Mouse (Mus musculus) hindbrain, embryonic 10.5 days (tissue): Measurements from ENCODE around the gene Ccdc169. TPM values are rescaled to one million over a fixed set of nuclear protein-coding genes. Genes with fewer than 3 reads are reported as not detected.
A peak's percentile ranks its signal among the peaks of the same experiment; 100 is the strongest.

Experiments used
- DNase-seq: peaks from one replicate; pipeline ENCODE4 v3.0.0-alpha.2; 2017; ENCODE audit warnings: low spot score
- H3K27ac ChIP-seq: fragments of 300-500 bp; sonication (generic); 2 replicates; pipeline ENCODE4 v1.5.1; 2016; ENCODE audit warnings: mild to moderate bottlenecking, moderate library complexity
- H3K27me3 ChIP-seq: fragments of 300-500 bp; sonication (generic); 2 replicates; pipeline ENCODE4 v1.6.1; 2016; ENCODE audit warnings: mild to moderate bottlenecking; ENCODE audit not compliant: poor library complexity, insufficient read depth, severe bottlenecking
- H3K36me3 ChIP-seq: fragments of 300-500 bp; sonication (generic); 2 replicates; pipeline ENCODE4 v1.6.1; 2016; ENCODE audit warnings: mild to moderate bottlenecking, moderate library complexity
- H3K4me1 ChIP-seq: fragments of 300-500 bp; sonication (generic); replicated peaks from 2 replicates; pipeline ENCODE4 v1.6.1; 2016; ENCODE audit warnings: mild to moderate bottlenecking
- H3K4me3 ChIP-seq: fragments of 300-500 bp; sonication (generic); 2 replicates; pipeline ENCODE4 v1.5.1; 2016; ENCODE audit warnings: mild to moderate bottlenecking, moderate library complexity
- H3K9me3 ChIP-seq: fragments of 300-500 bp; sonication (generic); 2 replicates; pipeline ENCODE4 v1.6.1; 2016; ENCODE audit warnings: mild to moderate bottlenecking, moderate library complexity
- WGBS: fragments of 180-500 bp; shearing (Covaris S2); methylation state at CpG from one replicate; pipeline ENCODE4 v1.1.7; 2016; 5-methylcytosine and 5-hydroxymethylcytosine counted together
- polyA plus RNA-seq: library from polyadenylated mRNA; unstranded; fragments of >200 nt; fragmentation: Nextera tagmentation; extraction: Ambion mirVana; gene quantifications from 2 replicates; pipeline ENCODE4 v1.2.1, GENCODE M21; 2016

The Ccdc169 gene
- polyA plus RNA-seq, 1 experiment from 2014 or later, result 0.10 TPM

DNA sequence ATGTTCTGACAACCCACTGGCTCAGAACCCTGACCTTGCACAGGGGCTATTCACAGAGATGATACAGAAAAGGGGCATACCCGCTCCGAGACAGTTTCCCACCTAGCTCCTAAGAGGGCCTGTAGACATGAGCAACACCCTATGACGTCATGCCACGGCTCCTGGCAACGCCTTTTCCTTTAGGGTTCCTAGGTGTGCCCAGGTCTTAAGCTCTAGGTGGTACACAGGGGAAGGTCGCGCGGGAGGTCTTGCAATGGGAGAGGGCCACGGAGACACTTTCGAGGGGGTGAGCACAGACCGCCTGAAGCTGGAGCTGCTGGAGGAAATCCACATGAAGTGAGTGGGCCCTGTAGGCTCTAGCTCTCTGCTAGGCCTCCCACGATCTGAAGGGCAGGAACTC lies 2.7 kb downstream of the Ccdc169 start:
- H3K4me1 ChIP-seq, result no peaks in the 10 kb centered on the region
- no peak overlapping the region for H3K4me3 ChIP-seq
- H3K9me3 ChIP-seq, result no peaks in the 10 kb centered on the region
- DNase-seq, result no peak
- no peak overlapping the region for H3K27ac ChIP-seq
- 94% methylated on average over 12 of the region's 12 CpGs for WGBS
- H3K36me3 ChIP-seq, result peaks cover 42% of the 10 kb centered on the region
- no peaks in the 10 kb centered on the region for H3K27me3 ChIP-seq

DNA sequence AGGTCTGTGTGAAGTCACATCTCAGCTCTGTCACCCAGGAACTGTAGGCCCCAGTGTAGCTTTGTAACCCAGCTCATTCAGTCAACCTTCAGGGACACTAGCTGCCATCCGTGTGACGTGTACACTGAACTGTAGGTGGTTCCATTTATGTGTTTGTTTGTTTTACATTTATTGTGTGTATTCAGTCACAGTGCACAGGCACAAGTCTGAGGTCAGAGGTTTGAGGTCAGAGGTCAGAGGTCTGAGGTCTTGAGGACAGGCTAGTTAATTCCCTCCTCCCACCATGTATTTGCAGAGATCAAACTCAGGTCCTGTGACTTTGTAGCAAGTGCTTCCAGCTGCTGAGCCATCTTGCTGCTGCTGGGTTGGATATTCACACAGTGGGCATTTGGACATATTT lies 4.3 kb downstream of the Ccdc169 start:
- WGBS, result 33% methylated on average over 2 of the region's 2 CpGs
- no peaks in the 10 kb centered on the region for H3K4me1 ChIP-seq
- no peak overlapping the region for H3K27ac ChIP-seq
- H3K36me3 ChIP-seq, result peaks cover 27% of the 10 kb centered on the region
- no peaks in the 10 kb centered on the region for H3K9me3 ChIP-seq
- no peak overlapping the region for H3K4me3 ChIP-seq
- DNase-seq, result no peak
- no peaks in the 10 kb centered on the region for H3K27me3 ChIP-seq

DNA sequence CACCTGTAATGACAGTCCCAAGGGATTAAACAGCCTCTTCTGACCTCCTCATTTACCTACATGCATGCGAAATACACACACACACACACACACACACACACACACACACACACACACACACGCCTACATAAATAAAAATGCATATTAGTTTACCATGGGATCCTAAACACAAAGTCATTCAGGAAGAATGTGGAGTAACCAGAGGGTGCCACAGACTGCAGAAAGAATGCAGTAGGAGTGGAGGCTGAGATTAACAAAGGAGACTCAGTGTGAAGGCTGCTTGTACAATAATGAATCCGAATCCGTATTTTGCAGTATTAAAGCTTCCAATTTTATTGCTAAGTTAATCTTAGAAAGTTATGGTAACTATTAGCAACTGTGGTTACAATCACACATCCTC lies 7.8 kb downstream of the Ccdc169 start:
- H3K27ac ChIP-seq, result no peak overlapping the region
- H3K27me3 ChIP-seq, result no peaks in the 10 kb centered on the region
- no peaks in the 10 kb centered on the region for H3K36me3 ChIP-seq
- H3K4me3 ChIP-seq, result no peak overlapping the region
- DNase-seq, result no peak
- WGBS, result 84% methylated on average over 4 of the region's 4 CpGs
- H3K9me3 ChIP-seq, result no peaks in the 10 kb centered on the region
- peaks cover 8% of the 10 kb centered on the region for H3K4me1 ChIP-seq

DNA sequence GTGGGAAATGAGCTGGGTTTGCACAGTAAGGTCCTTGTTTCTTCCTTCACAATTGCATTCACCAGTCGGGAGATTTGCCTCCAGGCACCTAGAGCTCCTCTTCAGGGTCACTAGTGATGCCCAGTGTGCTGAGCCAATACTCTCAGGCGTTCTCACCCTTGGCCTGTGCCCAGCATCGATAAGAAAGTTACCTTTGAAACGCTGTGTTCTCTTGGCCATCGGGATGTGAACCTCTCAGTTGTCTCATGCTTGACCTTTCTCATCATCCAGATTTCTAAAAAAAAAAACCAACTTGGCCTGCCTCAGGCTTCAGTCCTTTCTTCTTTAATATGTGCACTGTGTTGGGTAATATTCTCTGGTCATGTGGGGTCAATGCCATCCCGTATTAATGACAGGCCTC lies 9.3 kb downstream of the Ccdc169 start:
- no peak for DNase-seq
- Histone ChIP-seq H3K27ac (no peak overlapping the region), H3K4me1 (peaks cover 8% of the 10 kb centered on the region), H3K27me3 (no peaks in the 10 kb centered on the region), H3K9me3 (no peaks in the 10 kb centered on the region), H3K36me3 (no peaks in the 10 kb centered on the region), H3K4me3 (no peak overlapping the region)
- 81% methylated on average over 6 of the region's 6 CpGs for WGBS

GRCm38 (mm10) chr3:55147156-55147555 lies 10.0 kb downstream of the Ccdc169 start:
- Histone ChIP-seq H3K27ac (no peak overlapping the region), H3K4me1 (peaks cover 8% of the 10 kb centered on the region), H3K9me3 (no peaks in the 10 kb centered on the region), H3K4me3 (no peak overlapping the region), H3K27me3 (no peaks in the 10 kb centered on the region), H3K36me3 (no peaks in the 10 kb centered on the region)
- no peak for DNase-seq
- 84% methylated on average over 2 of the region's 2 CpGs for whole genome bisulfite sequencing

- Histone ChIP-seq H3K27ac (no peak overlapping the region), H3K4me1 (peaks cover 8% of the 10 kb centered on the region), H3K36me3 (no peaks in the 10 kb centered on the region), H3K4me3 (no peak overlapping the region), H3K27me3 (no peaks in the 10 kb centered on the region), H3K9me3 (no peaks in the 10 kb centered on the region)
- 23% methylated on average over 3 of the region's 3 CpGs for WGBS
- DNase-seq, result peak; percentile 19
These were observed 11.0 kb downstream of the Ccdc169 start for GRCm38 (mm10) chr3:55148091-55148490.

DNA sequence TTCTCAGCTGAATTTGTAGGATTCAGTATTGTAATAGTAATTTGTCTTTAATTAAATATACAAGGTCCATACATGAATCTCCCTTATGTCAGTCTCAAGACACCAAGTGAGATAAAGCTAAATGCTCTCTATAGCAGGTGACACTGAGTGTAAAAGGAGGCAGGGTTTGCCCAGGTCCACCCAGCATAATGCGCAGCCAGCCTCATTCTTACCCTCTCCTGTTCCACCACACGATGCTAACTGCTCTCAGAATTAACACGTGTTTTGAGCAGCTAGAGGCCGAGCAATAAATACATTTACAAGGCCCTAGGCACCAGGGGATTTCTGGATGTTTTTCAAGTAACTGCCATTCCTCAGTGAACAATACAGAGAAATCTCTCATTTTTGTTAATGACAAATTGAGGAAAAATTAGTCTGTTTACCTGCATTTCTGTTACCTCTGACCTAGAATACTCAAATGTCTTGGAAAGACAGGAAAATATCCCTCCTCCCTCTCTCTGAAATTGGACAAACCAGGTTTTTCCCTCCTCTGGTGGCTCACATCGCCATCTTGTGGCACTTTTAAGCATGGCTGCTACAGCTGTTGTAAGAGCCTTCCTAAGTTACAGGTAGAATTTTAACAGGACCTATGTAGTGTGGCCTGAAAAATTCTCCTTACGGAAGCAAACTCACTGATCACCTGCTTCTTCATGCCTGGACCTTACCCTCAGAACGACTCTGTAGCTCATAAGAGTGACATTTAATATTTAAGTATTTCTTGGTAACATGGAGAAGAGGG lies 14.7 kb downstream of the Ccdc169 start:
- no peaks in the 10 kb centered on the region for H3K9me3 ChIP-seq
- H3K36me3 ChIP-seq, result no peaks in the 10 kb centered on the region
- no peak overlapping the region for H3K4me3 ChIP-seq
- no peak overlapping the region for H3K27ac ChIP-seq
- peak; percentile 53 for DNase-seq
- peaks cover 8% of the 10 kb centered on the region for H3K4me1 ChIP-seq
- 50% methylated on average over 7 of the region's 7 CpGs for WGBS
- no peaks in the 10 kb centered on the region for H3K27me3 ChIP-seq

DNA sequence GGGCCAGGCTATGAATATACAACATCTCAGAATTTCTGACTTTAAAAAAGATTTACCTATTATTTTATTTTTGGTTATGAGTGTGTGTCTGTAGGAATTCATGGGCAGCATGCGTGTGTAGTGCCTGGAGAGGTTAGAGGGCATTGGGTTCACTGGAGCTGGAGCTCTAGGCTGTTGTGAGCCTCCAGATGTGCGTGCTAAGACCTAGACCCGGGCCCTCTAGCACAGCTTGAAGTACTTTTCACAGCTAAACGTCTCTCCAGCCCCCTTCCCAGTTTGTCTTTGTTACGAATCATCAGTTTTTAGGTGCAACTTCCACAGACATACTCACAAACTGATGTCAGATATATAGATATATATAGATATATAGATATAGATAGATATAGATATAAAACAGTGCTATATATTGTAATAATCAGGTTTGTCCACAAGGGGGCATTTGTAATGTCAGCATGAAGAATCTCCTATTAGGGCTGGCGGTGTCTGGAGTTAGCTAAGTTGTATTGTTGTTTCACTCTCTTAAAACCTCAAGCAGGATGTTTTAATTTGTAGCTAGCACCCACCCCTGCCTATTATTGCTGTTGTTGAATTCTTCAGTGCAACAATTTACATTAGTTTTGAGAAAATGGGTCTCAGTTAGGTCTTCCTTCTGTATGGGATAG lies 15.7 kb downstream of the Ccdc169 start:
- H3K27me3 ChIP-seq, result no peaks in the 10 kb centered on the region
- H3K27ac ChIP-seq, result no peak overlapping the region
- no peaks in the 10 kb centered on the region for H3K36me3 ChIP-seq
- H3K4me1 ChIP-seq, result peaks cover 13% of the 10 kb centered on the region
- H3K4me3 ChIP-seq, result no peak overlapping the region
- 66% methylated on average over 6 of the region's 6 CpGs for WGBS
- no peak for DNase-seq
- H3K9me3 ChIP-seq, result no peaks in the 10 kb centered on the region

DNA sequence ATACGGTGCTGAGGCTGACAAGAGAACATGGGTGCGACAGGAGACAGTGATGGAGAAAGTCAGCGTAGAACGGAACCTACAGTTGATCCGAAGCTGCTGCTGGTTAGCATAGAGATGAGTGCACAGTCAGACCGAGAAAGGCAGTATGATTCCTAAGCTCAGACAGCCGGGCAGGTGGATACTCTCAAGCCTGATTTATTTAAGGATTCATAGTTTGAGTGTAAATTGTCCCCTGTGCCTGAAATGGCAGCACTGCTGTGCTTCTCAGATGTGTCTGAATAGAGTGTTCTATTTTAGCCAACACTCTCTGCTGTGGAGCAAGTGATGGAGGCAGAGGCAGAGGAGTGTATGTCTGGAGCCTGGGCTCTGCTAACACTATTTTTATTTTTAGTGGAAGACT lies 17.0 kb downstream of the Ccdc169 start:
- Histone ChIP-seq H3K27me3 (no peaks in the 10 kb centered on the region), H3K9me3 (no peaks in the 10 kb centered on the region), H3K36me3 (no peaks in the 10 kb centered on the region), H3K4me1 (peaks cover 5% of the 10 kb centered on the region; the same call in 1 of the 2 replicates), H3K27ac (no peak overlapping the region), H3K4me3 (no peak overlapping the region)
- no peak for DNase-seq
- WGBS, result 92% methylated on average over 7 of the region's 7 CpGs

- H3K4me1 ChIP-seq, result peaks cover 13% of the 10 kb centered on the region
- H3K36me3 ChIP-seq, result no peaks in the 10 kb centered on the region
- WGBS, result 74% methylated on average over 5 of the region's 5 CpGs
- H3K4me3 ChIP-seq, result no peak overlapping the region
- H3K9me3 ChIP-seq, result no peaks in the 10 kb centered on the region
- DNase-seq, result no peak
- no peak overlapping the region for H3K27ac ChIP-seq
- H3K27me3 ChIP-seq, result no peaks in the 10 kb centered on the region
These were observed 20.3 kb downstream of the Ccdc169 start for GRCm38 (mm10) chr3:55157413-55157812.

DNA sequence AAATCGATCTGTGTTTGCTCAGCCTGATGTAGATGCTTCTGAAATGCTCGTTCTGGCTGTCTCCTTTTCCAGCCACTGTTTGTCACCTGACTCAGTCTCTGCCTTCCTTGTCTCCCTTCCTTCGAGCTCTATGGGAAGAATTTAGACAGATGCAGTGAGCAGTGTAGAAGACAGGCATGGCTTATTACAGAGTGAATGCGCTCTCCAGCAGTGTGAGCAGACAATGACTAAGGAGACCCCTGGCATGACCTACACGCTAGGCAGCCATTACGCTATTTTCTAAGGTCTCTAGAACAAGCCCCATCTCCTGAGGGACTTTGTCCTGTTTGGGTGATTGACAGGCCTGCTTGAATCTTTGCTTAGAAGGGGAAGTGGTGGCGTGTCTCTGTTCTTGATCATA lies 24.0 kb downstream of the Ccdc169 start:
- 40% methylated on average over 7 of the region's 7 CpGs for WGBS
- peak; percentile 30 for DNase-seq
- H3K4me3 ChIP-seq, result no peak overlapping the region
- H3K27me3 ChIP-seq, result peaks cover 12% of the 10 kb centered on the region; the same call in 1 of the 2 replicates
- no peaks in the 10 kb centered on the region for H3K9me3 ChIP-seq
- H3K27ac ChIP-seq, result no peak overlapping the region
- no peaks in the 10 kb centered on the region for H3K36me3 ChIP-seq
- peaks cover 13% of the 10 kb centered on the region for H3K4me1 ChIP-seq

DNA sequence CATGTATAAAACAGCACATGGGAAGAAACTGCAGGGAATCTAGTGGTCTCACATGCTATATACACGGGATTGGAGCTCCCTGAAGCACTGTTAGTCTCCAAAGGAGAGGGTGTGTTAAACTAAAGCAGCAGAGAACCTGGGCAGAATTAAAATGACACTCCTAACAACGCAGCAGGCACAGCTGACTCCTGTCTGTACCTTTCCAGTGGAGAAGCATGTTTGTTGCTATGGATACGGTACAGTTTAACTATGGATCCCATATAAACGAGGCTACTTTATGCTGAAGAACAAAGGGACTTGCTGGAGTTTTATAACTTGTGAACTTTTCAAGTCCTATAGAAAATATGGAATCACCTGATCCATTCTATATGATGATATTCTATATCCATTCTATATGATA lies 26.4 kb downstream of the Ccdc169 start:
- peaks cover 8% of the 10 kb centered on the region for H3K4me1 ChIP-seq
- WGBS, result 84% methylated on average over 4 of the region's 4 CpGs
- H3K36me3 ChIP-seq, result no peaks in the 10 kb centered on the region
- H3K27me3 ChIP-seq, result peaks cover 16% of the 10 kb centered on the region; the same call in 1 of the 2 replicates
- H3K9me3 ChIP-seq, result no peaks in the 10 kb centered on the region
- H3K4me3 ChIP-seq, result no peak overlapping the region
- H3K27ac ChIP-seq, result no peak overlapping the region
- DNase-seq, result no peak

GRCm38 (mm10) chr3:55172478-55172877 lies 35.3 kb downstream of the Ccdc169 start:
- H3K9me3 ChIP-seq, result no peaks in the 10 kb centered on the region
- H3K27ac ChIP-seq, result no peak overlapping the region
- no peak for DNase-seq
- WGBS, result 75% methylated on average over 3 of the region's 3 CpGs
- peaks cover 3% of the 10 kb centered on the region; the same call in 1 of the 2 replicates for H3K4me1 ChIP-seq
- H3K4me3 ChIP-seq, result no peak overlapping the region
- H3K27me3 ChIP-seq, result no peaks in the 10 kb centered on the region
- no peaks in the 10 kb centered on the region for H3K36me3 ChIP-seq
